Mouse (Mus musculus) kidney, postnatal 25 days (tissue): ENCODE measurements around the gene Sp1.
A peak's percentile ranks its signal among the peaks of the same experiment; 100 is the strongest.

Experiments used
- DNase-seq, 2 experiments: peaks; one replicate each; pipeline ENCODE4 v3.0.0; 2021; ENCODE audit warnings: mixed read lengths in 2 of 2

Gene Sp1

DNA sequence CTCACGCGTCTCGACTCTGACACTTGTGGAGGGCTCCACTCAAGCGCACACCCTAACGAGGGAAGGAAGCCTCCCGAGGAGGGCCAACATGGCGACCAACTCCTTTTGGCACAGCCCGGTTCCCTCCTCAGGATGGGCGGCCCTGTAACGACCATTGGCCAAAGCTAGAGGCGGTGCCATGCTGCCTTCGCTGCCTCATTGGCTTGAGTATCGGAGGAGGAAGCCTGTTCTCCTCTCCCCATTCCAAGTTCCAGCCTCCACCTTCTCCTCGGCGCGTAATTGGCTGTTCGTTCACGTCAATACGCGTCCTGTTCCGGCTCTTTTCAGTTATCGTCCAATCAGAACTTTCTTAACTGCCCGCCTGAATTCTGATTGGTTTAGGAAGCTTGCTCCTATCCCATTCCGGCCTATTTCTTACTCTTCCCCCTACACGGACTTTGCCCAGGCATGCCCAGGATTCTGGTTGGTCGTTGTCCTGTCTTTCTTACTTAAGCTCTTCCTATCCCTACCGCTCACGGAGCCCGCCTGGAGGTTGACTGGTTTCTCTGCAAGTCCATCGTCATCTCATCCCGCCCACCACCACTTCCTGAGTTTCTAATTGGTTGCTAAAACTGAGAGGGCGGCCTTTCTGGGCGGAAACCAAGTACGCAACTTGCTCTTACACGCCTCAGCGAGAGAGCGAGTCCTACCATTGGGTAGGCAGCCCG lies at the start of gene Sp1:
Sp1 (plus strand) TSS at position 655 of the 707 bp plus-strand sequence.
- DNase-seq: peak; percentile 98 to 100

DNA sequence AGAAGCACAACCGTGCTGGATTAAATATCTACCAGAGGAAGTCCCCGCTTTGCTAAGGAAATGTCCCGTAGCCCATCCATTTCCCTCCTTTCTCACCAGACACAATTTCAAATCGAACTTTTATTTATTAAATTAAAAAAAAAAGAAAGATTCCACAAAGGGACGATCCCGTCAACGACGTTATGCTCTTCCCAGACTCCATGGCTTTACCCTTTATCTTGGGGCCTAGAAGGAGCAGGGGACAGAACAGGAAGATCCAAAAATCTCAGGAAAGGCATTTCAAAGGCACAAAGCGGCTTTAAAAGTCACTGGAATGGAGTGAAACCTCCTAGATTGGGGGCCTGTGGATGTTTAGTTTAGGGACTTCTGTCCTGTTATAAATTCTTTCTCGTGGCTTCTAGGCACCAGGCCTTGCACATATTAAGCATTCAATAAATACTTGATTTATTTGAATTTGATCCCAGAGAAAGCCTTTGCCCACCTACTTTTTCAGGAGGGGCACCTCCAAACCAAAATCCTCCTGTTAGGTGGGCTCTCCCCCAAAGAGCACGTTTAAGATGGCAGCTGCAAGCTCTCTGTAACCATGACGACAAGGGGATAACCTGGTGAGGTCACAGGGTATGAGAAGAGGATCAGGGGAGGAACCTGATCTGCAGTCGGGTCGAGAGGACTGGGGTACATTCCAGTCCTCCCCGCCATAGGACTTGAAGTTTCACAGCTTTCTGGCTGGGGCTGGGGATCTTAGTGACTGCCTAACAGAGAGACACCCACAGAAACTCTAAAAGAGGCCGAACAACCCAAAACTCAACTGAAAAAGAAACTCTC lies 49.2 kb upstream of the Sp1 start:
- DNase-seq: no peak

GRCm38 (mm10) chr15:102358126-102358525 lies 47.8 kb upstream of the Sp1 start:
- no peak for DNase-seq

GRCm38 (mm10) chr15:102358834-102359233 lies 47.1 kb upstream of the Sp1 start:
- no peak for DNase-seq

DNA sequence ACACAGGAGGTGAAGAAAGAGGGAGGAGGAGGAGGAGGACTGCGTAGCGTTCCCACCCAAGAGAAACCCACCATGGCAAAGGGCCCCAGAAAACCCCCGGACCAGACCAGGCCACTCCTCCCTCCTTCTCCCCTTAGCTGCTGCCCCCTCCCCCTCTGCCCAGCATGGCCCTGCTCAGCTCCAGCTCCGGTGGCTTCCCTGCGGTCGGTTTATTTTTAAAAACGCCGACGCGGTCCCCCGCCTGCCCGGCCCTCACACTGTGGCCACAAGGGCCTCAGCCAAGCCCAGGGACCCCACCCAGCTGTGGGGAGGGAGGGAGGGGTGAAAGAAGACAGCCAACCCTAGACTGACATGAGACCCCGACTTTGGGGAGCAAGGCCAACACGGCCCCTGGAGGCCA lies 43.3 kb upstream of the Sp1 start:
- no peak for DNase-seq

- no peak for DNase-seq
These were observed 41.3 kb upstream of the Sp1 start for GRCm38 (mm10) chr15:102364678-102365077.

GRCm38 (mm10) chr15:102366238-102366637 lies 39.7 kb upstream of the Sp1 start:
- no peak for DNase-seq

DNA sequence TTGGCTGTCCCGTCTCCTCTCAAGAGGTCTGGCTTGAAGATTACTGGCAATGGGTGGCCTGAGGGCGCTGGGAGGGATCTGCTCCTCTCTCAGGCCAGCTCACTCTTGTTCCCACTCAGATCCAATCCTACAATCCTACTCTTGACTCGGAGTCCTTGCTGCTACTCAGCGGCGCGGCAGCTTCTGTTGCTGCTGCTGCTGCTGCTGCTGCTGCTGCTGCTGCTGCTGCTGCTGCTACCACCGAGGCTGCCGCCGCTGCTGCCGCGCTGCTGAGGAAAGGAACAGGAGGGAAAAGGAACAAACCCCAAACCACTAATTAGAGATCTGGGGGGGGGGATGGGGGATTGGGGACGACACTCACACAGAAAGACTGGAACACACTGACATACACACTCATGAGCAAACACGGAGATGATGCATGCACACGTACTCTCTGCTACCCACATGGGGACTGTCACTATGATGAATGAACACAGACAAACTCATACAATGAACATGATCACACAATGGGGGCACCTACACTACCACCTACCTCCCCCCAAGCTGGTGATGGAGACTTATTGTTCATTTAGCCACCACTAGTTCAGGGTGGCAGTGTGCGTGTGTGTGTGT lies 39.1 kb upstream of the Sp1 start, which contains the start of gene Sp7:
Sp7 (minus strand) TSS at position 450 of the 612 bp plus-strand sequence.
- DNase-seq: no peak

- DNase-seq: peak in 1 of 2 experiments; percentile 36
These were observed 36.0 kb upstream of the Sp1 start for GRCm38 (mm10) chr15:102369972-102370371.

GRCm38 (mm10) chr15:102370727-102371126 lies 35.2 kb upstream of the Sp1 start:
- DNase-seq: no peak

- peak; percentile 61 to 80 for DNase-seq
These were observed 29.3 kb upstream of the Sp1 start for GRCm38 (mm10) chr15:102376453-102377162.

- DNase-seq: peak; percentile 92 to 94
These were observed 28.8 kb upstream of the Sp1 start for GRCm38 (mm10) chr15:102377163-102377543.

DNA sequence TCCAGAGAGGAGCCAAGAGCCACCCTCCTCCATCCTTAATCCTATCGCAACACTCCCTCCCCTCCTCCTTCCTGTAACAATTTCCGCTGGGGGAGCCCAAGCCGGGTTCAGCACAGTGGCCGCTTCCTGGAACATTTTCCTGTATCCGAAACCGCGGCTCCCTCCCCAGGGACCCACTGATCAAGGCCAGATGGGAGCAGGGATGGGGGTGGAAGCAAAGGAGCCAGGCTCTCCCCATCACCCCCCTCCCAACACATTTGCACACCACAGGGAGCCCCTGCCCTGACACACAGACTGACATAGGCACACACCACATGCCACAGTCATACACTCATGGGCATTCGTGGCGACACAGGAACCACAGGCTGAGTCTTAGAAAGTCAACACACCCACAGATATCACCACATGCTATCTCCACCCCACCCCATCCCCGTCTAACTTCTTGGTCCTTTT lies 28.1 kb upstream of the Sp1 start:
- peak; percentile 83 to 89 for DNase-seq

DNA sequence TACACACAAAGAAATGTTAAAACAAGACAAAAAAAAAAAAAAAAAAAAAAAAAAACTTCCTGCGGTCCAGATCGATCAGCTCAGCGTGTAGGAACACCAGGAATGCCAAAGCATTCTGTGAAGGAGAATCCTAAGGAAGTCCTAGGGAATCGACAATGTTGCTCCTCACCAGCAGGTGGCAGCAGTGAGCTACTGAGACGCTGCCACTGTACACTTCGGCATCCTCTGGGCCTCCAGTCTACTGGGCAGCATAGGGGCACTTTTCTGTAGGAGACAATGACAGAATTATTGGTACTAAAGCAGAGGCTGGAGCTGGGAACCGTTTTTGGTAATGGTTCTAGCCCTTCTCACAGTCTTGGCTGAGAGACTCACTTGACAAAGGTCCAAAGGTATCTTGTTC lies 24.4 kb upstream of the Sp1 start:
- peak; percentile 87 to 91 for DNase-seq

DNA sequence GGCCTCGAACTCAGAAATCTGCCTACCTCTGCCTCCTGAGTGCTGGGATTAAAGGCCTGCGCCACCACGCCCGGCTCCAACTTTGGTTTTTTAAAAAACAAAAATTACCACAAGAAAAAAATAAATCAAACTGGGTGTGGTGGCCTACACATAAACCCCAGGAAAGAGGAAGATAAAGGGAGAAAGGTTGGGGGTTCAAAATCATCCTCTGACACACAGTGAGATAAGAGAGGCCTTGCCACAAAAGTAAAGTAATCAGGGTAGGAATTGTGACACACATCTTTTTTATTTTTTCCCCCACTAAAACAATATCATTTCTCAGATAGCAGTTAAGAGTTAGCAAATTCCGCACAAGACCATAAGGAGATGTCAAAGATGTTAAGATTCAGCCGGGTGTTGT lies 22.3 kb upstream of the Sp1 start:
- no peak for DNase-seq

GRCm38 (mm10) chr15:102386640-102387039 lies 19.3 kb upstream of the Sp1 start:
- DNase-seq: peak in 1 of 2 experiments; percentile 20

DNA sequence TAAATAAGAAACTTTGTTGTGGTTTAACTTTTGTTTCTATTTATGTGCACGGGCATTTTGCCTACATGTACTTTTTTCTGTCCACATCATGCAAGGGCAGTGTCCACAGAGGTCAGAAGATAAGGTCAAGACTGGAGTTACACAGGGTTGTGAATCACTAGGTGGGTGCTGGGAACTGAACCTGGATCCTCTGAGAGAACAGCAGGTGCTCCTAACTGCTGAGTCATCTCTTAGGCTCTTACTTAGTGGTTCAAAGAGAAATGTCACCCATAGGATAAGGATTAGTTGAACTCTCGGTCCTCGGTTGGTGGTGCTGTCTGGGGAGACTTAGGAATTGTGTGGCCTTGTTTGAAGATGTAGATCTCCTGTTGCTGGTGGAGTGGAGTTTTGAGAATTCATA lies 17.0 kb upstream of the Sp1 start:
- DNase-seq: no peak

- DNase-seq: no peak
These were observed 13.4 kb upstream of the Sp1 start for GRCm38 (mm10) chr15:102392520-102392919.

- no peak for DNase-seq
These were observed 12.3 kb upstream of the Sp1 start for GRCm38 (mm10) chr15:102393584-102394014.

DNA sequence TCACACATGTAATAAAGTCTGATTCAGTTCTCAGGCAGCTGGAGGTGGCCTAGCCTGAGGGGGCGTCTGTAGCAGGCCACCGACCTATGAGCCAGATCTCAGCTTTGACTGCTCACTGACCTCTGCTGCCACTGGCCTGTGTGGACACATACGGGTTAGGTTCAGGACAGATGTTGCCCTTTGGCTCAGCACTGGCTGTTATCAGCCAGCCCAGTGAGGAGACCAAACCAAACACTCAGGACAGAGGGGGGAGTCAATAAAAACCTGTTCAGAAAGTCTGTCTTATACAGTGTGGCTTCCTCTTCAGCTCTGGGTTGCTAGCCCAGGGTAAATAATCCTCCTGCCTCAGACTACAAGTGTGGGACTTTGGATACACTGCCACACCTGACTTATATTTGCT lies 10.9 kb upstream of the Sp1 start:
- peak; percentile 16 to 50 for DNase-seq

DNA sequence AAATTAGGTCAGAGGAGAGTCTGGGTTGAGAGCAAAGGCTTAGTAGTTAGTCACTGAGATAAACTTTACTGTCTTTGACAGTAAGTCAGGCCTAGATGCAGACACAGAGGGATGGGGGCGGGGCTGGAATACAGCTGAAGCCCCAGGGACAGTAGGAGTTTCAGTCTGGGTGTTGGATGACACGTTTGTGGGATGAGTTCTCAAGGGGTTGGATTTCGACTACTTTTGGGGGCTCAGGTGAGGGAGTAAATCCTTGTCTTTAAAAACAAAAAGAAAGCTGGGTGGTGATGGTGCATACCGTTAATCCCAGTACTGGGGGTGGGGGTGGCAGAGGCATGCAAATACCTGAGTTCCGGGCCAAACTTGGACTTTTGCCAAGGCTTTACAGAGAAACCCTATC lies 7.3 kb upstream of the Sp1 start:
- peak in 1 of 2 experiments; percentile 43 for DNase-seq
